Mouse (Mus musculus): ENCODE data around the gene Gtf2a2.
"Not testable (repeated sequence)": the region's sequence is repeated elsewhere in the genome, so short reads cannot be mapped to it uniquely, and the experiment has no call there.

The Gtf2a2 gene

DNA sequence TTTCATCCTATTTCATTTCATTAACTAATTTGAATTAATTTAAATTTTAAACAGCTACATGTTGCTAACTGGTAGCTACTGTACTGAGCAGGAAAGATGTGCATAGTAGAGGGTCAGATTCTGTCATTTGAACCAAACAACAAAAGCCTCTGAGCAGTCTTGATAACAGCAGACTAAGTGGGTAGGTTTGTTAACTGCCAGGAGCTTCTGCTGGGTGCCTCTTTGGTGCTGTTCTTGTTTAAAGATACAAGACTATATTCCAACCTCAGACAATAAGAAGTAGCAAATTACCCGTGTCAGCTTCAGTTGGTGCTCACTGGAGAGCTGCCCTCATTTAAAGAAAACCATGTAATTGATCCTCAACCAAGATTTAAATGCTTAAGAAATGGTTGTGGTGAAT lies 9.3 kb downstream of the Gtf2a2 start:
- no peak for DNase-seq

DNA sequence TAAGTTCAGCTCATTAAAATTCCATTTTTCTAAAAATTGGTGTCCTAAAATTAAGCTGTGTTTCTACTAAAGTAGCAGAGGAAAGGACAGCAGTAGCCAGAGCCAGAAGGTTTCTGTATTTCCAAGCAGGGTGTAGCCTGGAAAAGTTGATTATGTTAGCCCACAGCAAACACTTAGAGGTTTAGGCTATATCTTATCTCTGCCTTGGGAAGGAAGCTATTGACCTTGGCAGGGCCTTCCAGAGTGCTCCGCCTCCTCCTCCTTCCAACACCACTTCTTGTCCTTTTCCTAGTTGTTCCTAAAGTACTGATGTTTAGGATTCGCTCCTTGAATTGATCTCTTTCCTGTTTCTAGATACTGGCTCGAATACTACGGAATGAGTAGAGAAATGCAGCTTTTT lies 9.7 kb downstream of the Gtf2a2 start:
- peak; percentile 16 to 18 for DNase-seq

DNA sequence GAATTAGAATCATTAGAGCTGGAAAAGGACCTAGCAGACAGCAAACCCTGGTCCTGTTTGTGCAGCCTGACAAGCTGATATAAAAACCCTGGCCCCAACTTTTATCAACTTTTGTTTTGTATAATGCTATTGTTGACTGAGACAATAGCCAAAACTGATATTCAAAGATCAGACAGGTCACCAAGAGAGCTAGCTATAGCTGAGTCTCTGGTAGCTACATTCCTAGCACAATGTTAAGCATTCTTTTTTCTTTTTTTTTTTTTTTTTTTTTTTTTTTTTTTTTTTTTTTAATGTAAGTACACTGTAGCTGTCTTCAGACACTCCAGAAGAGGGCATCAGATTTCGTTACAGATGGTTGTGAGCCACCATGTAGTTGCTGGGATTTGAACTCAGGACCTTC lies 11.3 kb downstream of the Gtf2a2 start:
- not testable (repeated sequence) for DNase-seq

DNA sequence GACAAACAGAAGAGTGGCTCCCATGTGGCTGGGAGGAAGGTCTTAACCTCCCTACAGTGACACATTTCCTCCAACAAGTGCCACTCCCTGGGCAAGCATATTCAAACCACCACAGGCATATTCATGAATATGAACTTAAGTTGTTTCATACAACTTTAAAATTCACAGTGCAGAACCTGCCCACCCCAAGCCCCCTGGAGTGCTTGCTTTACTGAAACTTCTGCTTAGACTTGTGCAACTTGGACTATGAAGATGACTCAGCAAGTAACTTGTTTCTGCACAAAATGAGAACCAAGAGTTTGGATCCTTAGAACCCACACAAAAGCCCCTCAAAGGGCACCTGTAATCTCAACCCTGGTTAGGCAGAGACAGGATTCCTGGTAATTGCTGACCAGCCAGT lies 12.3 kb downstream of the Gtf2a2 start:
- no peak for DNase-seq

DNA sequence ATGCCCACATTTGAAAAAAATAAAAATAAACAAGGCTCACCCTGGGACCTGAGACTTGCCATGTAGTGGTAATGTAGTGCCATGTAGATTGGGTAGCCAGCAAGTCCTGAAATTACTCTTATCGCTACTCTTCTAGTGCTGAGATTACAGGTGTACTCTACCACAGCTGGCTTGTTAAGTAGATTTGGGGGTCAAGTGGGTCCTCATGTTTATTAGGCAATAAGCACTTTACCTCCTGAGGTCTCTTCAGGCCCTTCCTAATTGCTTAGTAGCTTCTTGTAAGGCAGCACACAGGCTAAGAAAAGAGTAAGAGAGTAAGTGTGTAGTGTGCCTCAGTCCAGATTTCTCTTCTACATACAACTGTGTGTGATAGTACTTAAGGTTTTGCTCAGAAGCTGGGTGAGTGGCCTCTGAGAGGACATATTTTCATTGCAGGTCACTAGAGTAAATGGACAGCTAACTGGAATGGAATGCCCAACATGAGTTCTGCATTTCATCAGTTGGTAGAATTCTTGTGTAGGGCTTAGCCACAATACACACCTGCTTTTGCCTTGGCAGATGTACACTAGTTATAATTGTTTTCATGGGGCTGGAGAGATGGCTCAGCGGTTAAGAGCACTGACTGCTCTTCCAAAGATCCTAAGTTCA lies 13.1 kb downstream of the Gtf2a2 start:
- peak; percentile 14 to 72 for DNase-seq

DNA sequence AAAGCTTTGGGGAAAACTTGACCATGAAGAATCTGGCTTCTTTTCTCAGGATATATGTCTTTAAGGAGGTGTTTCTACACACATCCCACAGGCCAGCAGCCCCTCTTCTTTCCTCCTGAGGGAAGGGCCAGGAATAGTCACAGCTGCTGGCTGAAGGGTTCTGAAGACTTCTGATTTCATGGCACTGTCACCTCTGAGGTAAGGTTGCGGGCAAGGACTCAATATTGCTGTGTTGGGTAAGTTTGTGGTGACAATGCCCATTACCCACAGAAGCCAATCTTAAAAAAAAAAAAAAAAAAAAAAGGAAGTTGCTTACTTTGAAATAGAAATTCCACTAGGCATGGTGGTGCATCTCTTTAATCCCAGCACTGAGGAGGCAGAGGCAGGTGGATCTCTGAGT lies 19.8 kb downstream of the Gtf2a2 start:
- no peak for DNase-seq

DNA sequence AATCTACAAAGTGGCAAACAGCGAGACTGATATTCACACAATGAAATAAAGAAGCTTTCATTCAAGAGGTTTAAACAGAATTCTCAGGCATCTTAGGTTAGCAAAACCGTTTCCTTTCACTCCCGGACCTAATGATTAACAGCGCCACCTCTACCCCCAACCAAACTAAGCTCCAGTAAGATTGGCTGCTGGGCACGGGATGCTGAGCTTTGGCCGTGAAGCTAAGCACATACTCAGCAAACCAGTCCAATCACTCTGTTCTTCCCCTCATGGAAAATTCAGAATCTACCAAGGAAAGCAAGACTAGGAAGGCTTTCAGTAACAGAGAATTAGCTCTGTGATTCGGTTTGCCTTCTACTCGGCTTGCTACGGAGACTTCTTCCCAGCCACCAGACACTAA lies 20.7 kb downstream of the Gtf2a2 start:
- no peak for DNase-seq

DNA sequence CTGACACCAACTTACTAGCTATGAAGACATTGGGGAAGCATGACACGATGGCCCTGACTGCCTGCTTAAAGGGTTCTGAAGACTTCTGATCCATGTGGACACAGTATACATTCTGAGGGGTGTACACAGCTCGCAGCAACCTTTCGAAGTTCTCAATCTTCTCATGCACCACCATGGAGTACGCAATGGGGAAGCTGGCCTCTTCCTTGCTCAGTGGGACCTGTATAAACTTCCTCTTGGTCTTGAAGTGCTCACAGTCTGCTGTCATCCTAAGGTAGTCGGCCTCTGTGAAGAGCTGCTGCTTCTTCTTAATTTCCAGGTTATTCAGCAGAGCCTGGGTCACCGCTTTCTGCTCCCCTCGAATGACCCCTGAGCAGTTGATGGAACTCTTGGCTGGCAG lies 22.4 kb downstream of the Gtf2a2 start:
- DNase-seq: no peak

DNA sequence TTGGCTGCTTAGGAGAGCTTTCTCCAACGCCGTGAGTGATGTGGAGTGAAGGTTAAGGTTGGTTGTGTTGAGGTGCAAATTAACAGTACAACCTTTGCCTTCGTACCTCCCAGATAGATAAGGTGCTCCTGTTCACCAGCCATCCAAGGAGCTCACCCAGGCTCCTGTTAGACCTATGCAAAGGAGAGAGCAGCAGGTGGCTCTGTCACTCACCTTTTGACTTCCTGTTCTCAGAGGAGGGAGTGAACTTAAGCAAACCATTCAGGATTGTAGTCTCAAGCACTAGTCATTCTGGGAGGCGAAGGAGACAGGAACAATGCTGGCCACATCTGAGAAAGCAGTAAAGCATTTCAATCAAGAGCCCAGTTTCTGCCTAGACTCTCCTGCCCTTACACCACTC lies 24.3 kb downstream of the Gtf2a2 start:
- DNase-seq: no peak

DNA sequence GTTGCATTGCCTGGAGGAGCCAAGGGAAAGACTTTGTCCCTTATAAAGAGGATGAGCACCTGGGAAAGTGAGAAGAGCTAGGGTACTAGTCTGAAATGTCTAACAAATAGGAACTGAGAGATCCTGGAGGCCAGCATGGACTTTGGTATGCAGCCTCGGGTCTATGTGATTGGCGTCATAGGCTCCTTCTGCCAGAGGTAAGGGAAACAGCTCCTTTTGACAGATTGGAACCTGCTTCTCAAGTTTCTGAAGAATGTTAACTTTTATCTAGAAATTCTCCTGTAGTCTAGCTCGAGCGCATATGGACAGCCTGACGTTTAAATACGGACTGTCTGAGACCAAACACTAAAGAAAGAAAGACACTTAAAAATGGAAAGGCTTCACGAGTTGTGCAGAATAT lies 25.6 kb downstream of the Gtf2a2 start, which contains the start of gene Gcnt3:
TSS of gene Gcnt3 (minus strand) at position 101 of the 400 bp plus-strand sequence.
- DNase-seq: no peak

DNA sequence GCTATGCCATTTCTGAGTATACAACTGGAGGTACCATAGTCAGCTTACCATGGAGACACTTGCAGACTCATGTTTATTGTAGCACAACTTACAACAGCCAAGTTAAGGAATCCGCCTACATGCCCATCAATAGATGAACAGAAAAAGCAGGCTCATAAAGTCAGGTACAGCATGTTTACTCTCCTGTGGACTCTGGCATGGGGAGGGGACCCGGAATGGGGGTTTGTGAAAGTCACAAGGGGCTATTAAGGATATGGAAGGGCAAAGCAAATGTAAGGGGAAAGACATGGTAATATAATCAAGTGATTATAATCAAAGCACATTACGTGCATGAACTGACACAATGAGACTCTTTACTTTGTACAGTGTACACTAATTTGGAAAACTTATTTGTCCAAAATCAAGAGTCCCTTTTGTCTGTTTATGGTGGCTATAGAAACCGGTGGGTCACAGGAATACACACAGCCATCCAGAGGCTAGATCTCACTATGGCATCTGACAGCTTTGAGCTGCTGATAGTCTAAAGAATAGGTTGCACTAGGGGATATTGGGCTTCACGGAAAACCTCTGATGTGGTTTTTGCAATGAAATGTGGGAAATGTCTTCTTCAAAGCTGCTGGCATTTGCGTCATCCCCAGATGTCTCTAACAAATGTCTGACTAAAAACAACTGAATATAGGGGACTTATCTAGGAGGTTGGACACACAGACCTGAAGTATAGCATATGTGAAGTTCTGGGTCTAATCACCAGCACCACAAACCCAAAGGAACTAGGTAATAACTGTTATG lies 27.4 kb downstream of the Gtf2a2 start:
- DNase-seq: no peak

DNA sequence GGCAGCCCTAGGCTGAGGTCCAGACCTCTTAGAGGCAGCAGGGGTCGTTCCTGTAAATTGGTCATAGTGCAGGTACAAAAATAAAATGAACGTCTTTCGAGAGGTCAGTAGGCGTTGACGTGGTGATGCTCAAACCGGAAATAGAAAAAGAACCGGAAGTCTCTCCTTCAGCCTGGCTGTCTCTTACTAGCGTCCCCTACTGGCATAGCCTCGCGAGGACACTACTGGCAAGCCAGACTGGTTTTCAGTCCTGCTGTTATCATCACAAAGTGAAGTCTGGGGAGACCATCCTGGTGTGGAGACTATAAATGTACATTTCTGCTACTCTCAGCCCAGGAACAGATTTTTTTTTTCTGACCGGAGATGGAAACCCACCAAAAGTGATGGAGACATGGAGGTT lies 28.2 kb downstream of the Gtf2a2 start:
- no peak for DNase-seq

DNA sequence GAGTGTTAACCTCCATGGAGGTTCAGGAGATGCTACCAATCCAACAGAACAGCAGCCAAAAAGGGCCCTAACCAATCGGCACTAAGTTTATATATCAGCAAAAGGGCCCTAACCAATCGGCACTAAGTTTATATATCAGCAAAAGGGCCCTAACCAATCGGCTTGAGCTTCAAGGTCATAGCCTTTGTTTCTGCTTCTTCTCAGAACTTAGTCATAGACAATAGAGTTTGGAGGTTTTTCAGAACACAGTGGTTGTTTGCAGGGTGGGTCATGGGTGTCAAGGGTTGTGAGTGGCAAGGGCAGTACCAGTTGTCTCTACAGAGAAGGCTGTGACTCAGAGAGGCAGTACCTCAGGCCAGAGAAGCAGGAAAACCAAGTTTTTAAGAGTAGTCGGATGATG lies 29.8 kb downstream of the Gtf2a2 start:
- DNase-seq: no peak

DNA sequence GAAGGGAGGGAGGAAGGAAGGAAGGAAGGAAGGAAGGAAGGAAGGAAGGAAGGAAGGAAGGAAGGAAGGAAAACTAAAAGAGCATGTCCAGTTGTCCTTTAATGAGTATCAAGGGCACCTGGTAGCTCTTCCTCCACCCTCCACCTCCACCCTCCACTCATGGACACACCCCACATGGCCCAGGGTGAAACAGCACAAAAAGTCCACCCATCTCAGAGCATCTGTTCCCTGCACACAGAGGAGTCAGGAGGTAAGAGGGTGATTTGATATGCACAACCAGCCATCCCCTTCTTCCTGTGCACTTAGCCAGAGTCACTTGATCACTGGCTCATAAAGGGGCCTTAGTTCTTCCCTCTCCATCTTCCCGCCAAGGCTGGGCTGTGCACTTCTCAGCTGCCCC lies 30.6 kb downstream of the Gtf2a2 start:
- DNase-seq: no peak

DNA sequence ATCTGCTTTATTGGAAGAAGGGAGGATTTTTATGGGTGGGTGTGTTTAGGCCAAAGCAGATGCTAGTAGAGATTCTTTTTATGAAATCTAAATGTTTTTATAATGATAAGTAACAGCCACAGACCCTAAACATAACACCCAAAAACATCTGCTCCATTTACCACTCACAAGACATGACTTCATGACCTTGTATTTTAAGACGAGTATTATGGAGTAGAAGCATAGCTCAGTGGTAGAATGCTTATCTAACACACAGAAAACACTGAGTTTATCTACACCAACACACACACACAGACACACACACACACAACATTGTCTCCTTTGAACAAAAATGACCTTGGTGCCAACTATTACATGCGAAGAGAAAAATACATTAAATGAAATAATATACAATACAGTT lies 32.5 kb downstream of the Gtf2a2 start:
- no peak for DNase-seq

DNA sequence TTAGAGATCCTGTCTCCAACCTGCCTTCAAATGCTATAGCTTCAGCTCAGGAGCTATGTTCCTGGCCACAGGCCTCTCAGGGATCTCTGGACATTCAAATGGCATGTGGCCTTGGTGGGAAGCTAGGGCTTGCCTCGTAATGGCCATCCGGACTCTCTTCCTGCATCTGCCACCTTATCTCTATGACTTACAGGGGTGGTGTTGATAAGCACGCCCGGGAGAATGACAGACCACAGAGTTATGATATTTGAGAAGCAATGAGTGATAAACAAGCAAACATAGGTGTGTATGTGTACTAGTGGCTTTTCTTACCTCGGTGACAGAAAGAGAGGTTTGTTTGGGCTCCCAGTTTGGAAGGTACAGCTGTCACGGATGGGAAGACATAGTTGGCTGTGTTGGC lies 33.9 kb downstream of the Gtf2a2 start:
- no peak for DNase-seq

DNA sequence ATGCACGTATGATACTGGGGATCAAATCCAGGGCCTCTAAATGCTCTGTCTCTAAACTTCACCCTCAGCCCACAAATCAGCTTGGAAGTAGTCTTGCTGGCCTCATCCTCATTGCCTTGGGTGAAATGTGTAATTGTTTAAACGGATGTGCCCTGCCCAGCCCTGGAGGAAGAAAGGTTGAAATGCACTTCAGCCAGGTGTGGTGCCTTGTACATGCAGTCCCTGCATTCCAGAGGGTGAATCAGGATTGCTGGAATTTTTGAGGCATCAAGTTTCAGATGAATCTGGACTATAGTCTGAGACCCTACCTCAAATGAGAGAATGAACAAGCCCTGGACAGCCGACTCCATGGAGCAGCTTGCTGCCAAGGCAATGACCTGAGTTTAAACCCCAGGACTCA lies 35.5 kb downstream of the Gtf2a2 start:
- no peak for DNase-seq

DNA sequence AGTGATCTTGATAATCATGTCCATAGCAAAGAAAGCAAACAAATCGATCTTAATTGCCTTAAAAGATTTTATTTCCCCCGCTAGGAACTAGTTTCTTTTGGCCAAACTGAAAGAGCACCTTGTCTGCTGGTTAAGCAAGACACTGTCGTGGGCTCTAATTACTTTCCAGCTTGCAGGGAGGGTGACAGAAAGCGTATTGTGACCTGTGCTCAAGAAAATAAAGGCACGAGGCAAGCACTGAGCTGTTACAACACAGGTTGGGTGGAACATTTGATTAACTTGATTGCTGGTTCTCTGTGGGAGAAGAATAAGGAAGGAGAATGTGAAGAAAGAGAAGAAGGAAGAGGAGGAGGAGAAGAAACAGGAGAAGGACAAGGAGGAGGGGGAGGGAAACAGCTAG lies 35.9 kb downstream of the Gtf2a2 start:
- no peak for DNase-seq

DNA sequence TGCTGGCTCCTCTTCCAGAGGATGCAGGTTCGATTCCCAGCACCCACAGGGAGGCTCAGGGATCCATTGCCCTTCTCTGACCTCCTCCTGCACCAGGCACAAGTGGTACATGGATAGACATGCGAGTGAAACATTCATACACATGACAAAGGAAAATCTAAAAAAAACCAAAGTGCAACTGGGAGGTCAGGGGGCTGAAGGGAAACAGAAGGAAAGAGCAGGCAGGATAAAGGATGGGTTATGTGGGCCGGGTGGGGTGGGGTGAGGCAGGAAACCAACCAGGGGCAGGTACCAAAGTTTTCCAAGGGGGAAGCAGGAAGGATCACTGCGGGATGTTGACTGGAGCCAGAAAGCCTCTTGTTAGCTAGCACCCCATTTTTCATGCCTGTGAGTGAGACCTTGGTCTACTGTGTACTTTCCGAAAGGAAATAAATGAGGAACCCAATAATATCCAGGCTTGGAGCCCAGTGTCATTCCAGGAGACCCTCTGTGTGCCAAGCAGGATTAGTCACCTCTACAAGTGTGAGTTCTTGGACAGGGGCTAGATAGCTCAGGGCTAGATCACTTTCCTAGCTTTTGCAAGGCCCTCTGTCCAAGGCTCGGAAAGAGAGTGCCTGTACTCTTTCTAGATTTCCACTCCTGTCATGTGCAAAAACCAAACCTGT lies 36.5 kb downstream of the Gtf2a2 start:
- DNase-seq: no peak

DNA sequence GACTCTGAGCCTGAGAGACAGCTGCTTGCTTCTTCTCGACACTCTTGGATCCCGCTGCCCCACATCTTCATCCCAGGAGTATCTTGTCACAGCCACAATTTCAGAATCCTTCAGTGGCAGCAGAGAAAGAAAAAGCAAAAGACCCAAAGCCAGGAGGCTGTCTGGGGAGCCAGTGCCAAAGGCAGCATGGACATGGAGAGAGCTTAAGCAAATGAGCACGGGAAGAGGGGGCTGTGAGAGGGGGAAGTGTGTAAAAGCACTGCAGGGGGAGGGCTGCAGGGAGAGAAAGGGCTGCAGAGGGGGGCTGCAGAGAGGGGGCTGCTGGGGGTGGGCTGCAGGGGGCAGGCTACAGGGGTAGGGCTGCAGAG lies 37.0 kb downstream of the Gtf2a2 start:
- no peak for DNase-seq

DNA sequence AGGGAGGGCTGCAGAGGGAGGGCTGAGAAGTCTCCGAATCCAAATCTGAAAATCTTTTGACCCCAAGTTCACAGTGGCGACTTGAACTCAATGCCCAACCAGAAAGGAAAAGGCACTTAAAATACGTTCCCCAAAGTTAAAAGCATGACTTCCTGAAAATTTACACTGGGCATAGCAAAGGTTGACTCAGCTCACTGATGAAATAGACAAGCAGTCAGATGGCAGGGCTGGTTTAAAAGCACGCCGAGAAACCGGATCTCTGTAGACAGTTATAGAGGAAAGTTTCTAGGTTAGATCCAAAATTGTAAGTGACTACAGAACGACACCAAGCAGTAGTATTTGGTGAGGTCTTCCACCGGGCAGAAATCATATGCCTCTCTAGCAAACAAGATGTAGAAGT lies 37.5 kb downstream of the Gtf2a2 start:
- no peak for DNase-seq

DNA sequence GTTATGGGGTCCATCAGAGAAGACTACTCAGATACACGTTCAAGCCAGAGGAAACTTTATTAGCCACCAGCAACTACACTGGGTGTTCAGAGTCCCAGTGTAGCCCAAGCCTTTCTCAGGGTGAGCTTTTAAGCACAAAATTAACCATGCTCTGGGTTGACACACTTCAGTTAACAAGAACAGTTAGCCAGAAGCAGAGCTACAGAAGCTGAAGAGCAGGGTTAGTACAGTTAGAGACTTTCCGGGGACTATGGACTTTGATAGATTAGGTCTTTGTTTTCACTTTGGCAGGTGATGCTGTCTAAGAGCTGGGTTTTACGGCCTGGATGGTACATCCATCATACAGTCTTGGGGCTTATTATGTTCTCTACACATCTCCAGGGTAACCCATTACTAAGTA lies 40.4 kb downstream of the Gtf2a2 start:
- DNase-seq: no peak

DNA sequence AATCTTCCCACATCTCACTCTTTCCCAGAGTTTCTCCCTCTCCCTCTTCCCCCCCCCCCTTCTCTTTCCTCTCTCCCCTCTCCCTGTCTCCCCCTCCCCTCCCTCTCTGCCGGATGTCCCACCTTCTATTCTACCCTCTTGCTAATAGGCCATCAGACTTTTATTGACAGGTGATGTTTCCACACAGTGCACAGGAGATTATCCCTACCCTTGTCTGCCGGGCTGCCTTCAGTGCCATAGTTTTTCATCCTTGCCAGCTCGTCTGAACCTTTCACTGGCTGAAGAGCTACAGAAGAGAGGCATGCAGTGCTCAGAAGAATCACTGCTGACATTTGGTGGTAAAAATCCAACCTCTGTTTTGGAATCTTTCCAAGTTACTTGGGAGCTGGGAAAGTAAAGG lies 41.1 kb downstream of the Gtf2a2 start:
- no peak for DNase-seq

DNA sequence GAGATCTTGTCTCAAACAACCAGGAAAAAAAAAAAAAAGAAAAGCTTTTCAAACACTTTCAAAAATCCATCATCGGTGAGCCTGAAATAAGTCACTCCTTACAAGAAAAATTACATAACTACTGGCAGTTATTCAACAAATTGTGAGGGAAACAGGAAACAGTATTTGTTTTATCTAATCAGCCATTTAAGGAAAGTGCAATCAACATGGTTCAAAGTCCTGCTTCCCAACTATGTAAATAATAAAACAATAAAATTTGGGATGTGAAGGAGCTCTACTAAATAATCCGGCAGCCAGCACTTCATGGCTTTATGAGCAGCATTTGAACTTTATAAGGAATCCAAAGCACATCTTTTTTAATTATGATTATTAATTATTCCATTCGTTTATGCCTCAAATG lies 49.7 kb downstream of the Gtf2a2 start:
- DNase-seq: no peak
